Mouse (Mus musculus) heart, adult 2 months (tissue): ENCODE data around the gene Itln1.

Source experiments
- CTCF ChIP-seq: fragments of 200-600 bp; IDR thresholded peaks from 2 replicates; pipeline ENCODE4 v1.8.1; 2022; ENCODE audit warnings: antibody characterized with exemption, mild to moderate bottlenecking, moderate library complexity
- POLR2A ChIP-seq: fragments of 200-500 bp; IDR thresholded peaks from 2 replicates; pipeline ENCODE4 v1.6.1; 2011; ENCODE audit warnings: mild to moderate bottlenecking, low read depth, low read length, control low read depth; ENCODE audit not compliant: insufficient read depth

GRCm38 (mm10) chr1:171515557-171515956 lies 19.5 kb downstream of the Itln1 start:
- TF ChIP-seq CTCF (no peak), POLR2A (no peak)
